Mouse (Mus musculus) bone marrow macrophage, adult 2 months (primary cell): ENCODE data around the gene H2-Q2. TPM values are rescaled to one million over a fixed set of nuclear protein-coding genes. Genes with fewer than 3 reads are reported as not detected.
A peak's percentile ranks its signal among the peaks of the same experiment; 100 is the strongest.
"Not testable (repeated sequence)": the region's sequence is repeated elsewhere in the genome, so short reads cannot be mapped to it uniquely, and the experiment has no call there.

ENCODE experiments used
- H3K27ac ChIP-seq: 2 replicates; pipeline ENCODE4 v1.5.1; 2012; ENCODE audit warnings: low read depth, low read length; ENCODE audit not compliant: insufficient read depth
- H3K4me1 ChIP-seq: 2 replicates; pipeline ENCODE4 v1.6.1; 2012; ENCODE audit warnings: low read length; ENCODE audit not compliant: control insufficient read depth, insufficient read depth
- H3K4me3 ChIP-seq: 2 replicates; pipeline ENCODE4 v1.5.1; 2012; ENCODE audit warnings: mild to moderate bottlenecking, low read length, moderate library complexity; ENCODE audit not compliant: insufficient read depth
- CTCF ChIP-seq: IDR thresholded peaks from 2 replicates; pipeline ENCODE4 v1.5.1; 2012; ENCODE audit warnings: low read depth, mild to moderate bottlenecking, low read length, moderate library complexity
- POLR2A ChIP-seq: IDR thresholded peaks from 2 replicates; pipeline ENCODE4 v1.6.1; 2012; ENCODE audit warnings: mild to moderate bottlenecking, low read depth, low read length, borderline replicate concordance
- polyA plus RNA-seq: library from polyadenylated mRNA; stranded (reverse); fragments of >200 nt; gene quantifications from 2 replicates; pipeline ENCODE4 v1.2.4, GENCODE M21; 2012; ENCODE audit not compliant: missing spikeins, insufficient read depth, insufficient read length

Gene H2-Q2
- 0.91 and 1.2 TPM in 2 replicates for polyA plus RNA-seq

GRCm38 (mm10) chr17:35342071-35342671 is at the start of gene H2-Q2:
TSS of gene H2-Q2 (plus strand) at chr17:35342242.
- Histone ChIP-seq H3K4me1 (no peaks in the 10 kb centered on the region), H3K27ac (no peak within 1 kb of the TSS), H3K4me3 (peak within 1 kb of the TSS; percentile 29; the same call in 1 of the 2 replicates)
- no peak for TF ChIP-seq CTCF
- TF ChIP-seq POLR2A: no peak

DNA sequence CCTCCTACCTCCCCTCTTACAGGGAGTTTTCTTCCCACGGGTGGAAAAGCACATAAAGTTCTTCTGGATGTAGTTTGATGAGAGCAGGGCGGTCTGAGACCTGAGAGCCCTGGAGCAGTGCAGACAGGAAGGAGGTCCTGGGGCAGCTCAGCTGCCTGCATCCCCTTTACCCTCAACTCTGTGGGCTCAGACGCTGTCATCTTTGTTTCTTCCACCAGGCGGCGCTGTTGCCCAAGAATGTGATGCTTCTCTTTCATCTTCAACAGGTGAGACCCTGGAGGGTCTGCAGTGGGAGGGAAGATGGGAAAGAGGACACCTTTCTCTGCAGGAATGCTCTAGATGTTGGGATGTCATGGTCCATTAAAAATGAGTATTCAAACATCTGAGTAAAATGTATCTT is 46.2 kb upstream of the H2-Q2 start:
- TF ChIP-seq CTCF: peak; percentile 77
- not testable (repeated sequence) for H3K4me3 ChIP-seq, H3K4me1 ChIP-seq, H3K27ac ChIP-seq

DNA sequence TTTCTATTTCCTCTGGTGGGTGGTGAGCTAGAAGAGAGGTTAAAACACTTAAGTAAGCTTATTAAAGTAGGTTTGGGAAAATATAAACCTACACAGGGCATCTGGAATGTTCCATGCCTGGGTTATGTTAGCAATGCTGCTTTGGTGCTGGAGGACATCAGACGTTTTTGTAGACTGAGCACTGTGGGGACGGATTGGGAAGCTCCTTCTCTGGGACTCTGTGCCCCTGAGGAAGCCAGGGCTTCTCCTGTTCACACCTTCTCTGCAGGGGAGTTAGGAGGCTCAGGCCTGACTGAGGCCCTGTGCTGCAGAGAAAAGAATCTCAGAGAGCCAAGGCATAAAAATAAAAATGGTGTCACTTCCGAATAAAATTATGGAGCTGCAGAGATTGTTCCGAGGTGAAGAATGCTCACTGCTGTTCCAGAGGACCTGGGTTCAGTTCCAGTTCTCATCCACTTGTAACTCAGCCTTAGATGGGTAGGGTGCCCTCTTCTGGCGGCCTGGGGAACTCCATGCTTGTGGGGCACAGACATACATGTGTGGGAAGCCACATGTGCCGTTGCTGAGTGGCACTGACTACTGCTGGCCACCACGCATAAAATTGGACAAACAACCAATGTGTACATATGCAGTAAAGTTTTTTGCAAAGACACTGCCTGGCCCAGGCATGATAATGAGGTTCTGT is 41.6 kb upstream of the H2-Q2 start:
- not testable (repeated sequence) for H3K27ac ChIP-seq, H3K4me3 ChIP-seq, H3K4me1 ChIP-seq

DNA sequence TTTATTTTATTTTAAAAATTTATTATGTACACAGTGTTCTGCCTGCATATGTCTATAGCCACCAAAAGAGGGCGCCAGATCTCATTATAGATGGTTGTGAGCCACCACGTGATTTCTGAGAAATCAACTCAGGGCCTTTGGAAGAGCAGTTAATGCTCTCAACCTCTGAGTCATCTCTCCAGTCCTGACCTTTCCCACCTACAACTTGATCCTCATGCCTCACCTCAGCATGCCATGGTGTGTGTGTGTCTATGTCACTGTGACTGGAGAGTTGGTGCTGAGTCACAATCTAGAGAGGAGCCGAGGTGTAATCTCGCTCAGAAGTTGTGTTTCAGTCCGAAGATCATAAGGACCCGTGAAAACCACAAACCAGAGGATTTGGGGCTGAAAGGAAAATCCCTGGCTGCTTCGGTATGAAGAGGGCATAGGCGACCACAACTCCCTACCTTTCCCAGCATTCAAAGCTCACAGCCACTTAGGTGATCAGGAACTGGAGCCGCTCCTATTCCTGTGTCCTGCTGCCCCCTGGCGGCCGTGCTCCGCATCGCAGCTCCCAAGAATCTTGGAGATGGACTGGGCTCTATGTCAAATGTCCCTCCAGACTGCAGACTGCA is 40.3 kb upstream of the H2-Q2 start:
- no peak overlapping the region for H3K27ac ChIP-seq
- TF ChIP-seq CTCF (peak; percentile 56; the same call in 1 of the 2 replicates), POLR2A (no peak)
- H3K4me3 ChIP-seq: peak overlapping the region; percentile 35
- peaks cover 3% of the 10 kb centered on the region; the same call in 1 of the 2 replicates for H3K4me1 ChIP-seq

- peaks cover 3% of the 10 kb centered on the region; the same call in 1 of the 2 replicates for H3K4me1 ChIP-seq
- no peak overlapping the region for H3K4me3 ChIP-seq
- no peak for TF ChIP-seq CTCF
- no peak for TF ChIP-seq POLR2A
- no peak overlapping the region for H3K27ac ChIP-seq
These were observed 38.8 kb upstream of the H2-Q2 start for GRCm38 (mm10) chr17:35303271-35303670.

DNA sequence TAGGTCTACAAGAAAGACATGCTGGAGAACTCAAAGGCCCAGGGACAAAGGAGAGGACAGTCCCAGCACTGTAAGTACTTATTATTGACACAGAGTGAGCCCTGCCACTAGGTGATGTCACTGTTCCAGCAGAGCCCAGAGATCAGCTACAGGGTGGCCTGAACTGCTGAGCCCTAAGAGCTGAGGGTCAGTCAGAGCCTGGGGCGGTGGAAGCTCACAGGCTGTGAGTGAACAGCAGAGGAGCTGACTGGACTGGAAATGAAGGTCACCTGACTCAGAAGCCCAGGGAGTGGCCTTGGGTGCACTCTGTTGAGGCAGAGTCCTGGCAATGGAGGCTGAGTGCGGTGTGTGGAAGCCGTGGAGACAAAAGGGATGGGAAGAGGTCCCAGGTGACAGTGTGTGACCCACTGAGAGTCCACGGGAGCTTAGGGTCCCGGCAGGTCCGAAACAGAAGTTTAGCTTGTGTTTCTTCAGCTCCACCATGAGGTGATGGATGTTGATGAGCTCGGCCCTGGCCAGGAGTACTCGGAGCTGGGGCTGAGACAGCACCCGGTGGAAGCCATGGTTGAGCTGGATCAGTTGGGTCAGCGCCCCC is 38.2 kb upstream of the H2-Q2 start:
- H3K4me3 ChIP-seq: no peak overlapping the region
- TF ChIP-seq CTCF (no peak), POLR2A (no peak)
- no peak overlapping the region for H3K27ac ChIP-seq
- H3K4me1 ChIP-seq: peaks cover 3% of the 10 kb centered on the region; the same call in 1 of the 2 replicates

- peaks cover 3% of the 10 kb centered on the region; the same call in 1 of the 2 replicates for H3K4me1 ChIP-seq
- H3K4me3 ChIP-seq: no peak overlapping the region
- H3K27ac ChIP-seq: no peak overlapping the region
- TF ChIP-seq CTCF: no peak
- TF ChIP-seq POLR2A: no peak
These were observed 37.6 kb upstream of the H2-Q2 start for GRCm38 (mm10) chr17:35304478-35304877.

GRCm38 (mm10) chr17:35304921-35305320 is 37.1 kb upstream of the H2-Q2 start:
- H3K27ac ChIP-seq, H3K4me3 ChIP-seq: not testable (repeated sequence)

GRCm38 (mm10) chr17:35318671-35319070 is 23.4 kb upstream of the H2-Q2 start:
- peaks cover 2% of the 10 kb centered on the region; the same call in 1 of the 2 replicates for H3K4me1 ChIP-seq
- TF ChIP-seq CTCF (no peak), POLR2A (no peak)
- H3K4me3 ChIP-seq: no peak overlapping the region
- no peak overlapping the region for H3K27ac ChIP-seq

More at GRCm38 (mm10) chr17:35304921-35305320, 37.1 kb upstream of the H2-Q2 start:
- not testable (repeated sequence) for H3K4me1 ChIP-seq
